Mouse (Mus musculus): ENCODE results near the gene Sh3bp2. TPM values are rescaled to one million over a fixed set of nuclear protein-coding genes. Genes with fewer than 3 reads are reported as not detected.

The Sh3bp2 gene
- total RNA-seq, 4 experiments from 2014 or later: 11.5 to 23.9 (median 17.8) TPM

Small RNA genes lying within 50 kb of the gene (microRNA-seq; reads per million reads assigned to microRNA genes)
- gene Mir7036b: 0.34 to 0.35 reads per million in 2 experiments

Other genes starting within 250 kb of the Sh3bp2 start
- 1 to 10 TPM in 2 of 4 experiments, under 1 TPM in 2; 0.52 to 2.1 (median 1.1) TPM for gene Zfyve28, start 237.4 kb upstream of the Sh3bp2 start, total RNA-seq (2022)
- gene Cfap99, start 237.2 kb upstream of the Sh3bp2 start, total RNA-seq (2022): under 1 TPM in 1 of 4 experiments, not detected in 3; 0.19 TPM
- 100 to 1,000 TPM in 1 of 4 experiments, 10 to 100 TPM in 3; 87.2 to 105 (median 94.0) TPM for gene Rnf4, start 189.5 kb upstream of the Sh3bp2 start, total RNA-seq (2022)
- 10 to 100 TPM; 27.0 to 45.0 (median 33.4) TPM for gene Fam193a, start 155.9 kb upstream of the Sh3bp2 start, total RNA-seq (2022)
- gene Tnip2, start 11.8 kb upstream of the Sh3bp2 start, total RNA-seq (2022): 10 to 100 TPM; 16.3 to 32.3 (median 24.3) TPM
- gene Add1, start 47.8 kb downstream of the Sh3bp2 start, total RNA-seq (2022): 100 to 1,000 TPM; 144 to 201 (median 179) TPM
- gene Mfsd10, start 111.4 kb downstream of the Sh3bp2 start, total RNA-seq (2022): 10 to 100 TPM; 29.6 to 54.5 (median 45.8) TPM
- gene Nop14, start 134.3 kb downstream of the Sh3bp2 start, total RNA-seq (2022): 10 to 100 TPM; 23.9 to 25.8 (median 24.1) TPM
- 1 to 10 TPM; 1.9 to 5.3 (median 3.1) TPM for gene Grk4, start 134.5 kb downstream of the Sh3bp2 start, total RNA-seq (2022)
- gene Htt, start 235.9 kb downstream of the Sh3bp2 start, total RNA-seq (2022): 10 to 100 TPM; 37.5 to 66.3 (median 47.0) TPM

All from adrenal gland, adult 8-10 months (tissue).